Mouse (Mus musculus) embryonic fibroblast, embryonic 13.5 days (primary cell): ENCODE data around the gene Slc25a42. TPM values are rescaled to one million over a fixed set of nuclear protein-coding genes. Genes with fewer than 3 reads are reported as not detected.
"Not testable (repeated sequence)": the region's sequence is repeated elsewhere in the genome, so short reads cannot be mapped to it uniquely, and the experiment has no call there.

Experiments
- H3K27ac ChIP-seq: 2 replicates; pipeline ENCODE4 v1.5.1; 2012; ENCODE audit warnings: low read length, control low read depth, inconsistent platforms; ENCODE audit not compliant: insufficient read depth
- H3K4me1 ChIP-seq: 2 replicates; pipeline ENCODE4 v1.6.1; 2011; ENCODE audit warnings: low read length; ENCODE audit not compliant: control insufficient read depth, insufficient read depth
- H3K4me3 ChIP-seq: 2 replicates; pipeline ENCODE4 v1.5.1; 2011; ENCODE audit warnings: mild to moderate bottlenecking, control low read depth, low read length; ENCODE audit not compliant: insufficient read depth
- CTCF ChIP-seq: IDR thresholded peaks from 2 replicates; pipeline ENCODE4 v1.5.1; 2011; ENCODE audit warnings: mild to moderate bottlenecking, control low read depth, low read length, moderate library complexity, borderline replicate concordance; ENCODE audit not compliant: insufficient read depth
- POLR2A ChIP-seq: IDR thresholded peaks from 2 replicates; pipeline ENCODE4 v1.6.1; 2011; ENCODE audit warnings: low read depth, mild to moderate bottlenecking, control low read depth, low read length, moderate library complexity
- polyA plus RNA-seq: library from polyadenylated mRNA; stranded (reverse); fragments of >200 nt; gene quantifications from 2 replicates; pipeline ENCODE4 v1.2.4, GENCODE M21; 2011; ENCODE audit warnings: low read depth; ENCODE audit not compliant: missing spikeins, insufficient read length

The Slc25a42 gene
- polyA plus RNA-seq, 1 experiment = 5.3 TPM

DNA sequence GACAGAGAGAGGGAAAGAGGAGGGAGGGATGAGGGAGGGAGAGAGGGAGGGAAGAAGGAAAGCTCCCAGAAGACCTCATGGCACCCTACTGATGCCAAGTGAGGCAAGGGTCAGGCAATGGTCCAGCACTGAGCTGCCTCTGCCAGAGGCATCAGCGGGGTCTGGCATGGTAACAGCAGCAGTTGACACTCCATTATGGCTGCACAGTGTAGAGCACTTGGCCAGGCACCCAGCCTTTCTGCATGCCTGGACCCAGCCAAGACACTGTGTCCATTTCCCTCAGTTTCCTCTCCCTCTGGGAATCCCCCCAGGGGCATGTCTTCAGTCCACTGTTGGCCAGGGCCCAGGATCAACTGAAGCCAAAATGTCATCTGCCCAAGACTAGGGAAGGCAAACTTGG is 4.5 kb upstream of the Slc25a42 start:
- H3K4me3 ChIP-seq = no peak overlapping the region
- H3K4me1 ChIP-seq = no peaks in the 10 kb centered on the region
- TF ChIP-seq POLR2A (no peak), CTCF (no peak)
- no peak overlapping the region for H3K27ac ChIP-seq

DNA sequence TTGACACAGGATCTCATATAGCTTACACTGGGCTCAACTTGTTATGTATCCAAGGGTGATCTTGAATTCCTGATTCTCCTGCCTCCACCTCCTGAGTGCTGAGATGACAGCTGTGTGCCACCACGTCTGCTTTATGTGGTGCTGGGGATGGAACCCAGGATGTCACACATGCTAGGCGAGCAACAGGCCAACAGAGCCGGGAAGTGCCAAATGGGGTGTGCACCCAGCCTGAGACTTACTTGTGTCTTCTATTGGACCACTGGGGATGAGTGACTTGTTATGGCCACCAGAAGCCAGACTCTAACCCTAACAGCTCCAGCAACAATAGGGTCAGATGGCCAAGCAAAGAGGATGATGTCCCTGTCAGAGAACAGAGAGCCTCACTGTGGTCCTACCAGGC is 4.1 kb upstream of the Slc25a42 start:
- H3K4me3 ChIP-seq, H3K4me1 ChIP-seq, H3K27ac ChIP-seq: not testable (repeated sequence)

GRCm38 (mm10) chr8:70215092-70215491 is 3.0 kb upstream of the Slc25a42 start:
- Histone ChIP-seq H3K27ac (no peak overlapping the region), H3K4me1 (no peaks in the 10 kb centered on the region), H3K4me3 (no peak overlapping the region)
- TF ChIP-seq POLR2A = no peak
- TF ChIP-seq CTCF = no peak

DNA sequence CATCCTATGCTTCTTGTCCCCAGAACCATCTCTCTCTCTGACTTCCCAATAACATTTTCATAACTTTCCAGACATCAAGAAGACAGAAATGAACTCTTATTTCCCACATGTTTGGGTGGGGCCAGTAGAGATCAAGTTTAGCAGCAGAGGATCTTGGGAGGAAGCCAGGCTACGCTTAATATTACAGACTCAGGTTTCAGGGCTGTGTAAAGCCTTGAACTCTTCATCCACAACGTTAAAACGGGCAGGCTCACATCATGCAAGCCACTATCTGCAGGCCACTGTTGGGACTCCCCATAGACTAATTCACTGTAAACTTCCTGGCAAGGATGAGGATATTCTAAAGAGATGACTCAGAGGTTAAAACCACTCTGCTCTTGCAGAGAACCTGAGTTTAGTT is 2.3 kb upstream of the Slc25a42 start:
- no peak overlapping the region for H3K27ac ChIP-seq
- H3K4me1 ChIP-seq = no peaks in the 10 kb centered on the region
- TF ChIP-seq POLR2A (no peak), CTCF (no peak)
- no peak overlapping the region for H3K4me3 ChIP-seq

DNA sequence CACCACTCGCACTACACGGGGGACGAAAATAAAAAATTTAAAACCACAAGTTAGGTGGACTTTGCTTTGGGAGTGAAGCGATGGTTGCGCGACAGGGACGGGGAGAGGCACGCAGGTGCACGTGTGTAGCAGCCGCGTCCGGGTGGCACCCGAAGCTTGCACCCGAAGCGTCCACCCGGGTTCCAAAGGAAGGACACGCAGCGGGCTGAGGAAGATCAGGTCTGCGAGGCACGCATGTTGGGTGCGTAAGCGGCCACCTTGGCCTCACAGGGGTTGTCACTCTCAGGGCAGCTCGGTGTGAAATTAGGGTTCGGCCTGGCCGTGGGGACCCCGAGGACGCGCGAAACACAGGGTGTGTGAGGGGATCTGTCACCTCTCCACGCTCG is 386 bp downstream of the Slc25a42 start:
- Histone ChIP-seq H3K4me3 (peak overlapping the region; percentile 56), H3K4me1 (no peaks in the 10 kb centered on the region), H3K27ac (no peak overlapping the region)
- TF ChIP-seq POLR2A = no peak
- TF ChIP-seq CTCF = no peak

DNA sequence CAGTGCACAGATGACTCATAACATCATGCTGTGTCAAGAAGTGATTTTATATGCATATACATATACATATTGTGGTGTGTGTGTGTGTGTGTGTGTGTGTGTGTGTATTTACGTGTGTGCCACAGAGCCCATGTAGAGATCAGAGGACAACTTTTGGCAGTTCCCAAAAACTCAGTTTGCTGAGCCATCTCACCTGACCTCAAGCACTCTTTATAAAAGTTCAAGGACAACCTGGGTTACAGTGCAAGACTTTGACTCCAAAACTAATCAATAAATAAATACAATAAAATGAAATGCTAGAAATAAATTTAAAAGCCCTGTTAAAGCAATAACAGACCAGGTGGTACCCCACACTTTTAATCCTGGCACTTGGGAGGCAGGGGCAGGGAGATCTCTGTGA is 830 bp downstream of the Slc25a42 start:
- H3K4me3 ChIP-seq = peak overlapping the region; percentile 56
- no peak overlapping the region for H3K27ac ChIP-seq
- no peaks in the 10 kb centered on the region for H3K4me1 ChIP-seq
- TF ChIP-seq CTCF (no peak), POLR2A (no peak)

DNA sequence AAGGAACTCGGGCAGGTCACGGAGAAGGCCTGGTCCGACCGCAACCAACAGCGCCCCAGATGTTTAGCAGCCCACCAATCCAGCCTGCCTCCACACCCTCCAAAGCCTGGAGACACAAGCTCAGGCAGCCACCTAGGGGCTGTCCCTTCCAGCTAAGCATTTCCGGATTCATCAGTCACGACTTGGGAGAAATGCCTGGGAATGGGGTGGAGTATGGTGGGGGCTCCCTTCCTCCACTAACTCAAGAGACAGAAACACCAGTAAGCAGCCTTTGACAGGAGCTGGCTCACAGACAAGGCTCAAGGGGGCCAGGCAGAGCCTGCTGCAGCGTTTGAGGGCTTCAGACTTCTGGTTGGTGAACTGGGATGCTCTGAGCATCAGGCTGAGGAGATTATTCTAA is 1.6 kb downstream of the Slc25a42 start:
- Histone ChIP-seq H3K4me1 (no peaks in the 10 kb centered on the region), H3K27ac (no peak overlapping the region; the same call in 1 of the 2 replicates), H3K4me3 (no peak overlapping the region)
- no peak for TF ChIP-seq POLR2A

DNA sequence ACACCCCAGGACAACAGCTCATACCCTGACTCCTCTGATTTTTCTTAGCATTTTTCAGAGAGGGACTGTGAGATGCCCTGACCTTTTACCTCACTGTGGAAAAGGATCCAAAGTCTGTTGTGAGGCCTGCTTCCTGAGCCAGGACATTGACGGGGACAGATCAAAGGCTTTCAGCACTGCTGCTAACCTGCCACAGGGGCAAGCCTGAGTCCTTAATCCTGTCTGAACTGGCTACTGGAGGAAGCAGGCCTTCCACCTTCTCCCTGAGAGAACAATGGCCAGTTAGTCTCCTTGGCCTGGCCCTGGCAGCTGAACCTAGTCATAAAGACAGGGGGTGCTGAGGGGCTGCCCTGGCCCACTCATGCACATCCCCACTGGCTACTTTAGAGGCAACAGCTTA is 4.0 kb downstream of the Slc25a42 start:
- TF ChIP-seq CTCF = no peak
- no peak for TF ChIP-seq POLR2A
- H3K4me3 ChIP-seq = no peak overlapping the region

DNA sequence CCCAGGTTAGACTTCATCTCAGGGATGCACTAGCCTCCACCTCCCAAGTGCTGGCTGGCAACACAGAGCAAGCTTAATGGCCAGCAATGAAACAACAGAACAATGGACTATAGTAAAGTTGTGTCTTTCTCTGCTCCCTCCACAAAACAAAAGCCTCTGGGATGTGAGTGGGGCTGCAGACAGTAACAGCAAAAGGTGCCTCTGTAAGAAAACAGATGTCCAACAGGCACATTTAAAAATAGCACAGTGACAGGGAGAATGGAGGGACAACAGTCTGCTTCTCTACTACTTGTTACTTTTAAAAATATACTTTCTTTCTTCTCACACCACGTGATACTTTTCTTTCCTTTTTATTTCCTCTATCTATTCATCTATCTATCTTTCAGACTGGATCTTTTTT is 7.3 kb downstream of the Slc25a42 start:
- H3K27ac ChIP-seq = no peak overlapping the region

More for the DNA sequence above, 4.0 kb downstream of the Slc25a42 start:
- Histone ChIP-seq H3K4me1 (no peaks in the 10 kb centered on the region), H3K27ac (no peak overlapping the region)

GRCm38 (mm10) chr8:70203072-70203471 is 9.0 kb downstream of the Slc25a42 start:
- Histone ChIP-seq H3K4me3 (no peak overlapping the region), H3K27ac (no peak overlapping the region), H3K4me1 (no peaks in the 10 kb centered on the region)
- TF ChIP-seq CTCF (no peak), POLR2A (no peak)

More for the DNA sequence above, 7.3 kb downstream of the Slc25a42 start:
- no peak overlapping the region for H3K4me3 ChIP-seq
- TF ChIP-seq POLR2A (no peak), CTCF (no peak)
- H3K4me1 ChIP-seq = no peaks in the 10 kb centered on the region

DNA sequence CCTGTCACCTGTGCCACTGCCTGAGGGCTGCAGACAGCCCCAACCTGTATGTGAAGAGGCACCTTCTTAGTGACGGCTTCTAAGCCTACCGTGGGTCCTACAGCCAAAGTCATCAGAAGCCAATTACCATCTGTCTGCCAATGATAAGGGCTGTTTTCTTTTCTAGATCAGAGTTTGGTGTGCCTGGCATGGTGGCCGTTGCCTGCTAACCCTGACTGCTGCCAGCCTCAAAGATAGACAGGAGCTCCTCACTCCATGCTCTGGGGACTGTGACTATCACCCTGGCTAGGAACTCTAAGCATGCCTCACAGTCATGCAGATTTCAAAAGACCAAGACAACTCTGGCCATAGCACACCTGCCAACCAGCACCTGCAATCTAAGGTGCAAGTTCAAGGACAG is 10.7 kb downstream of the Slc25a42 start:
- no peaks in the 10 kb centered on the region for H3K4me1 ChIP-seq
- TF ChIP-seq CTCF (no peak), POLR2A (no peak)
- H3K4me3 ChIP-seq = no peak overlapping the region
- no peak overlapping the region for H3K27ac ChIP-seq
